Mouse (Mus musculus): ENCODE measurements around the gene Tspoap1.

DNA sequence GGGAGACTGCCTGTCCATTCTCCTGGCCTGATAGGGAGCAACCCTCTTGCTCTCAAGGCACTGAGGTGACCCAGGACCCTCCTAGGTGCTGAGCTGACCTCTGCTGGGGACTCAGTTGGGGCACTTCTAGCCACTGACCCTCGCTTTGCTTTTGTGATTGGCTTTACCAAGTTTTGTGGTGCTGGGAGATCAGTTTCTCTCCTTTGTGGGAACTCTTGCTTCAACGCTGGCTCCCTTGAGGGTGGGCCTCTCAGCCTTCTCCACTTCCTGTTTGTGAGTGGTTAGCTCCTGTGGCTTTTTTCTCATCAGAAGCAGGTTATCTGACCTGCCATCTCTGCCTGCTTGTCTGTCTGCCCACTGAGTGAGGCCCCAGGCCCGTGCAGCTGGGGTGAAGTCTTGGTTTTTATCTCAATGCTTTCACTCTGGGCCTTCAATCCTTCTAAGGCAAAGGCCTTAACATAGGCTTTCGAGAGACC, 8.8 kb upstream of the Tspoap1 start:
- TF ChIP-seq CTCF (IDR thresholded peaks at IDR 0.05; ENCODE audit: control insufficient read depth, insufficient read depth, insufficient replicate concordance, low read depth, low read length) (no peak), POLR2A (IDR thresholded peaks at IDR 0.05; ENCODE audit: control insufficient read depth, low read depth, low read length) (no peak)
